Mouse (Mus musculus) kidney, postnatal 10 days (tissue): Measurements from ENCODE around the gene Scnn1g.

Source experiments
- DNase-seq: peaks from one replicate; pipeline ENCODE4 v3.0.0; 2021; ENCODE audit warnings: mixed read lengths

Scnn1g gene

GRCm38 (mm10) chr7:121778980-121779379, 44.7 kb downstream of the Scnn1g start:
- no peak for DNase-seq

GRCm38 (mm10) chr7:121779409-121779808, 45.1 kb downstream of the Scnn1g start:
- no peak for DNase-seq

- no peak for DNase-seq
These were observed 48.1 kb downstream of the Scnn1g start for GRCm38 (mm10) chr7:121782188-121782909.

GRCm38 (mm10) chr7:121785651-121786228, 51.5 kb downstream of the Scnn1g start:
- no peak for DNase-seq

GRCm38 (mm10) chr7:121797781-121798180, 63.5 kb downstream of the Scnn1g start:
- no peak for DNase-seq

- DNase-seq, result peak; percentile 7
These were observed 68.2 kb downstream of the Scnn1g start for GRCm38 (mm10) chr7:121802471-121802870.

- DNase-seq, result no peak
These were observed 68.7 kb downstream of the Scnn1g start for GRCm38 (mm10) chr7:121803011-121803410.

- no peak for DNase-seq
These were observed 71.7 kb downstream of the Scnn1g start for GRCm38 (mm10) chr7:121805811-121806496.

GRCm38 (mm10) chr7:121807726-121808580, 73.7 kb downstream of the Scnn1g start:
- no peak for DNase-seq
